Mouse (Mus musculus) heart, adult 8-10 months (tissue): ENCODE results near the gene Olfr704. TPM values are rescaled to one million over a fixed set of nuclear protein-coding genes. Genes with fewer than 3 reads are reported as not detected.
"Not testable (repeated sequence)": the region's sequence is repeated elsewhere in the genome, so short reads cannot be mapped to it uniquely, and the experiment has no call there.

Experiments used
- DNase-seq: peaks from one replicate; pipeline ENCODE4 v3.0.0; 2022; ENCODE audit warnings: low spot score
- total RNA-seq, 4 experiments: library from RNA; stranded (reverse); gene quantifications; 2 replicates each; pipeline ENCODE4 v1.2.4; 2022

The Olfr704 gene
- not detected for total RNA-seq

DNA sequence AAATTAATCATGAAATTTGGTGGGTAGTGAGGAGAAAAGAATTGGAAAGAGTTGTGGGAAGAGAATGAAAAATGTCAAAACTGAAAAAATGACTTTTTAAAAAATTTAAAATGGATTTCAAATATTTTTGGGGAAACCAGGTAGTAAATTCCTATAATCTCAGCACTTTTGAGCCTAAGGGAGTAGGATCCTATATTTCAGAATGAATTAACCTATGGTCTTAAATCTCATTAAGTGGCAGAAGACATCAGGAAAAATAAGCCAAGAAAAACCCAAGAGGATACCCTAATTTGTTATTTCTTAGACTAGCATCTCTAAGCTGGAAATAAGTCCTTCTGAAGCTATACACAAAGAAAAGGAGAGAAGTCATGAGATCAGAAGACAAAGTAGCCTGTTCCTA lies at the start of gene Olfr704:
Olfr704 (plus strand) TSS at position 301 of the 400 bp plus-strand sequence.
- DNase-seq = no peak

DNA sequence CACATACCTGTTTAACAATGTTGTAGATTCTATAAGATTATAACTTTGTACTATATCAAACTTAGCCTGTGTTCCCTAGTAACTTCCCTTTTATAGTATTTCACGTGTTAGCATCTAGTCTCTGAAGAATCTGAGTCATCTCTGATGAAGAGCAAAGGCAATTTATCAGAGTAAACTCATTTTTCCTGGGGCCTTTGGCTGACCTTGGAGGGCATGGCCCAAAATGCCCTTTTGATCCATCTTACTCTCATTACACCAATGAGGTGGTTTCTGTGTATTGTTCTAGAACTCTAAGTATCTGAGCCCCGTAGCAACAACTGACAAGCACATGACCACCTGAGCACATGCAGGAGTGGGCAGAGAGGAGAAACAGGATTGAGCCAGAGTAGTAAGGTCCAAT lies 49.2 kb upstream of the Olfr704 start, which contains the start of gene Olfr701:
Olfr701 (plus strand) TSS at position 301 of the 400 bp plus-strand sequence.
- no peak for DNase-seq

DNA sequence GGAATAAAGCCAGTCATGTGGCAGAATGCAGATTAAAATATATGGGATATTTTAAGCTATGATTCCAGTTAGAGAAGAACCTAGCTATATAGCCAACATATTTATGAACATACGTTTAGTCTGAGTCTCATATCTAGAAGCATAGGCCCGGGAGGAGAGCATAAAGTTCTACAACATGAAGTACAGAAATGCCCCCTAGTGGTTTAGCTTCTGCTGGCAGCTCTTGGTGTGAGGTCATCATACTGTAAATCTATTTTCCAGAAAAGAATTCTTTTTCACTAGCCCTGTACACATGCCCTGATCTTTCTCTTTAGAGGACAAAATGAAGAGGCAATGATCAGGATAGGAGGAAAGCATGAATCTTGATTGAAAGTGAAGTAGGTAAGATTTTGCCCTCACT lies 47.2 kb upstream of the Olfr704 start:
- DNase-seq = no peak

DNA sequence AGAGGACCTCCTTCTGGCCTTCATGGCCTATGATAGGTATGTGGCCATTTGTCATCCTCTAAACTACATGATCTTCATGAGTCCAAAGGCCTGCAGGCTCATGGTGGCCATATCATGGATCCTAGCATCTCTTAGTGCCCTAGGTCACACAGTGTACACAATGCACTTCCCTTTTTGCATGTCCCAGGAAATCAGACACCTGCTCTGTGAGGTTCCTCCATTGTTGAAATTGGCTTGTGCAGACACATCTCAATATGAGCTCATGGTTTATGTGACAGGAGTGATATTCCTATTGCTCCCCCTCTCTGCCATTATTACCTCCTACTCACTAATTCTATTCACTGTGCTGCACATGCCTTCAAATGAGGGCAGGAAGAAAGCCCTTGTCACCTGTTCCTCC lies 44.6 kb upstream of the Olfr704 start:
- no peak for DNase-seq

DNA sequence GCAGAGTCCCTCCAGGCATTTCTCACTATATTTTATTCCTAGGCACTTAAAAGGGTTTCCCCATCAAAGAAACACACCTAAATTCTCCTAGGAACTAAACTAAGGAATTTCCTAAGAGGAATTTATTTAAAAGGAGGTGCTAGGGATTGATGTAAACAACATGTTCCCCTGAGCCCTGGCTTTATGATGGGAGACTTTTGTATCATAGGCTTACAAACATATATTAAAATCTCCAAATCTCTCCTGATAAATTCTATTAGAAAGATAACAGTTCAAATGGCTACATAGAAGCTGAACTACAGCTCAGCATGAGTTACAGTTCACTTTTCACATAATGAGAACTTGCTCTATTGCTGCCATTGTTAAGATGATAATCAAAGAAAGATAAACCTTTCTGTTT lies 29.2 kb upstream of the Olfr704 start, which contains the start of gene Olfr702:
Olfr702 (minus strand) TSS at position 101 of the 400 bp plus-strand sequence.
- no peak for DNase-seq

DNA sequence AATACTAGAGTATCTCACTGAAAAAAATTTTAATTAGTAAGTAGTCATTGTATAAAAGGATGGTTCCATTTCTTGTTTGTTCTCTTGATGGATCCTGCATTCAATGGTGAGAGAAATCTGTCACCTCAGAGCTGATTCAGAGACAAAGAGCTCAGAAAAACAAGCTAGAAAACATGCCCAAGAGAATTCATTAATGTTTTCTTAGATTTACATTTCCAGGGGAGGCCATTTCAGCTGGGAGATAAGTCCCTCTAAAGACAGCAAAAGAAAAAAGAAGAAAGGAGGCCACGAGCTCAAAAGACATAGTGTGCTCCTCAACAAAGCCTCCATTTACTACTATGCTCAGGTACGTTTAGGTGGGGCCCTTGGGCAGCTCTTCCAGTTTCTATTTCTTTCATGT lies 19.9 kb upstream of the Olfr704 start, which contains the start of gene Olfr703:
Olfr703 (plus strand) TSS at position 301 of the 400 bp plus-strand sequence.
- DNase-seq = no peak

DNA sequence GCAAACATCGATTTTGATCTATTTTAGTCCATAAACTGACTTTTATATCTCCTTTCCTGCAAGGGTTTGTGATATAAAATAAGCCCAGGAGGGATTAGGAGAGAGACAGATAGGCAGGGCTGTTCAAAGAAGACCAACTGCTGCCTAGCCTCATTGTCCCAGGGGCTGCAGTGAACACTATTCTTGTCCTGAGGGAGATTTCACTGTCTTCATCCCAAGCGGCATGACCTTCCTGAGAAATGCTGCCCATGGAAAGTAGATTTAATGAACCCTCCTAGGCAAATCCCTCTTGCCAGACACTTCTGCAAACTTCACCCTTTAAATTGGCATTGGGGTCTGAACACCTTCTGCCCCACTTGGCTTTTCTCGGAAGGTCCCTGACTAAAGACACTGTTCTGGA lies 13.8 kb downstream of the Olfr704 start, which contains the start of gene Olfr705:
Olfr705 (minus strand) TSS at position 101 of the 400 bp plus-strand sequence.
- DNase-seq = no peak

DNA sequence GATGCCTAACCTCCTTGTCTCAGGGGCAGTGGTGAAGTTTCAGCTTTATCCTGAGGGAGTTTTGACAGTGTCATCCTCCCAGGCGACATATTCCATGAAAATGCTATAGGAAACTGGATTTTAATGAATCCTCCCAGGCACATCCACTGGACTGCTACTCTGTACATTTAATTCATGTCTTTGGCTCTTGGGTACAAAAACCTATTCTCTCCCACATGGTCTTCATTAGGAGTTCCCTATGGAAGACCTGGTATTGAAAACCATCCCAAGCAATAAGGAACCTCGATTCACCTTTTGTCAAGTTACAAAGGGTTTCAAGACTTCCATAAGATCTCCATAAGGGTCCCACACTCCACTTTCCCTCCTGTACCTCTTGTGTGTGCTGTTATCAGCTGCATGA lies 25.1 kb downstream of the Olfr704 start, which contains the start of gene Olfr706:
Olfr706 (minus strand) TSS at position 101 of the 400 bp plus-strand sequence.
- no peak for DNase-seq

DNA sequence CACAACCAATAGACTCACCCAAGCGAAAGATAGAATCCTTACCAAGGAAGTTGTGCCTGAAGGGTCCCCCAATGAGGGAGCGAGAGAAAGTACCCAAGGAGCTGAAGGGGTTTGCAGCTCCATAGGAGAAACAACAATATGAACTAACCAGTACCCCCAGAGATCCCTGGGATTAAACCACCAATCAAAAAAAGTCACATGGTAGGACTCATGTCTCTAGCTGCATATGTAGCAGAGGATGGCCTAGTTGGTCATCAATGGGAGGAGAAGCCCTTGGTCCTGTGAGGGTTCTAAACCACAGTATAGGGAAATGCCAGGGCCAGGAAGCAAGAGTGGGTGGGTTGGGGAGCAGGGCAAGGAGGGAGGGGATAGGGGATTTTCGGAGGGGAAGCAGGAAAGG lies 38.2 kb downstream of the Olfr704 start, which contains the start of gene Olfr707:
Olfr707 (minus strand) TSS at position 101 of the 400 bp plus-strand sequence.
- DNase-seq = not testable (repeated sequence)

DNA sequence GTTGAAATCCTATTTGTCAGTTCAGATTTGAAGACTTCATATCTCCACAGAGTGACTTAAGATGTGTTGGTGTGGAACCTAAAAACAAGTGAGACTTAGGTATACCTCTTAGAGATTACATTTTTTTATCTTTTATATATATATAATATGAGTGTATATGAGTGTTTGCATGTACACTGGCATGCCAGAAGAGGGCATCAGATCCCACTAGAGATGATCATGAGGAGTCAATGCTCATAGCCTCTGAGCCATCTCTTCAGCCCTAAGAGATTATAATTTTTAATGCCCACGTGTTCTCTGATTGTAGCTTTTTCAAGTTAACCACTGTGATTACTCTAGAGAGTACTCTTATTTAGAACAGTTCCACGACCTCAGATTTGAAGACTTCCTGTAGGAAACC lies 44.7 kb downstream of the Olfr704 start, which contains the start of gene Olfr1532-ps1:
Olfr1532-ps1 (plus strand) TSS at position 326 of the 400 bp plus-strand sequence.
- DNase-seq = no peak

Other genes with a start within 250 kb of the Olfr704 start
- gene Olfr693, start 182.6 kb upstream of the Olfr704 start, total RNA-seq = not detected
- gene Olfr694, start 171.4 kb upstream of the Olfr704 start, total RNA-seq = not detected
- gene Olfr695, start 146.8 kb upstream of the Olfr704 start, total RNA-seq = not detected
- not detected for gene Olfr697, start 120.7 kb upstream of the Olfr704 start, total RNA-seq
- not detected for gene Olfr698, start 107.8 kb upstream of the Olfr704 start, total RNA-seq
- not detected for gene Olfr699, start 70.0 kb upstream of the Olfr704 start, total RNA-seq
- gene Olfr700, start 54.4 kb upstream of the Olfr704 start, total RNA-seq = not detected
- not detected for gene Olfr701, start 49.1 kb upstream of the Olfr704 start, total RNA-seq
- not detected for gene Olfr702, start 29.3 kb upstream of the Olfr704 start, total RNA-seq
- gene Olfr703, start 19.8 kb upstream of the Olfr704 start, total RNA-seq = not detected
- gene Olfr705, start 13.7 kb downstream of the Olfr704 start, total RNA-seq = not detected
- not detected for gene Olfr706, start 25.0 kb downstream of the Olfr704 start, total RNA-seq
- not detected for gene Olfr707, start 38.1 kb downstream of the Olfr704 start, total RNA-seq
- gene Olfr1532-ps1, start 44.8 kb downstream of the Olfr704 start, total RNA-seq = not detected
- gene Olfr709-ps1, start 69.0 kb downstream of the Olfr704 start, total RNA-seq = not detected
- gene Olfr710, start 85.1 kb downstream of the Olfr704 start, total RNA-seq = not detected
- gene Olfr6, start 100.8 kb downstream of the Olfr704 start, total RNA-seq = not detected
- not detected for gene Olfr711, start 112.3 kb downstream of the Olfr704 start, total RNA-seq
- not detected for gene Olfr2, start 142.9 kb downstream of the Olfr704 start, total RNA-seq
- gene Olfr713, start 168.0 kb downstream of the Olfr704 start, total RNA-seq = not detected
- not detected for gene Olfr714, start 207.8 kb downstream of the Olfr704 start, total RNA-seq
- not detected for gene Olfr17, start 230.0 kb downstream of the Olfr704 start, total RNA-seq
- gene Olfr715b, start 247.2 kb downstream of the Olfr704 start, total RNA-seq = not detected